Mouse (Mus musculus): ENCODE data around the gene Pex10.

- TF ChIP-seq CTCF (IDR thresholded peaks at IDR 0.05; ENCODE audit: low read depth) (no peak), EP300 (IDR thresholded peaks at IDR 0.05; ENCODE audit: low read depth) (no peak)
Measured at GRCm38 (mm10) chr4:155084351-155084750, 17.5 kb downstream of the Pex10 start.
